In genomic region chr1:97929415-97930028, GRCm38 (mm10) we compare ENCODE assay signal across 19 mouse cellular contexts.
DNase-seq lines count a peak whose midpoint lies in the region; ATAC-seq and TF ChIP-seq lines count a peak whose summit lies in the region.
"Had no signal": no experiment of that assay in that cellular context is flagged by ENCODE, and none has a peak within 500 bp of the region (broad histone marks: within the 10 kb centered on the region; RNA-seq: fewer than 3 reads in every experiment).

No protein-coding gene starts in this region.

- no peak overlapping the region for H3K4me2 ChIP-seq in embryonic facial prominence, embryonic 14.5 days (ENCODE audit: low read depth, low read length)
- H3K4me2 ChIP-seq in forebrain, embryonic 13.5 days: peak overlapping the region; percentile 8
- H3K4me2 ChIP-seq in hindbrain, embryonic 15.5 days: 0 out of 2 replicates have a peak overlapping the region, but pooled peaks have one; percentile 9
- no peak overlapping the region for H3K4me2 ChIP-seq in midbrain, postnatal 0 days (ENCODE audit: low read depth, low read length, poor library complexity, severe bottlenecking)
- H3K4me2 ChIP-seq in intestine, embryonic 15.5 days (replicated peaks): no peak overlapping the region
- H3K4me2 ChIP-seq: heart, embryonic 11.5 days; liver, embryonic 13.5 days; stomach, embryonic 15.5 days had no signal

- H3K4me3 ChIP-seq in embryonic facial prominence, embryonic 14.5 days (ENCODE audit: low read depth, low read length): no peak overlapping the region
- no peak overlapping the region for H3K4me3 ChIP-seq in embryonic facial prominence, embryonic 10.5 days
- H3K4me3 ChIP-seq in forebrain, embryonic 13.5 days: no peak overlapping the region
- no peak overlapping the region for H3K4me3 ChIP-seq in hindbrain, embryonic 15.5 days
- H3K4me3 ChIP-seq in midbrain, postnatal 0 days (ENCODE audit: low read depth, low read length): no peak overlapping the region
- H3K4me3 ChIP-seq in intestine, embryonic 15.5 days (replicated peaks): no peak overlapping the region
- H3K4me3 ChIP-seq: liver, embryonic 13.5 days; megakaryocyte, embryonic 14.5 days; stomach, embryonic 15.5 days had no signal

- TF ChIP-seq CTCF in midbrain, postnatal 0 days (IDR thresholded peaks at IDR 0.05): no peak

- no peak overlapping the region for H3K27ac ChIP-seq in embryonic facial prominence, embryonic 14.5 days (replicated peaks; ENCODE audit: low read depth, low read length)
- no peak overlapping the region for H3K27ac ChIP-seq in embryonic facial prominence, embryonic 10.5 days (replicated peaks)
- H3K27ac ChIP-seq in forebrain, embryonic 13.5 days: peak overlapping the region; percentile 31
- peak overlapping the region; percentile 70 for H3K27ac ChIP-seq in hindbrain, embryonic 15.5 days (replicated peaks)
- H3K27ac ChIP-seq in midbrain, postnatal 0 days (ENCODE audit: low read depth, low read length): peak overlapping the region; percentile 52
- no peak overlapping the region for H3K27ac ChIP-seq in intestine, embryonic 15.5 days
- H3K27ac ChIP-seq: liver, embryonic 13.5 days; stomach, embryonic 15.5 days had no signal

- no peaks in the 10 kb centered on the region for H3K36me3 ChIP-seq in embryonic facial prominence, embryonic 14.5 days (ENCODE audit: control insufficient read depth, insufficient read depth, low read length)
- no peaks in the 10 kb centered on the region for H3K36me3 ChIP-seq in embryonic facial prominence, embryonic 10.5 days (replicated peaks)
- H3K36me3 ChIP-seq in forebrain, embryonic 13.5 days (ENCODE audit: poor library complexity, severe bottlenecking): no peaks in the 10 kb centered on the region
- H3K36me3 ChIP-seq in hindbrain, embryonic 15.5 days: no peaks in the 10 kb centered on the region
- no peaks in the 10 kb centered on the region for H3K36me3 ChIP-seq in midbrain, postnatal 0 days (ENCODE audit: insufficient read depth, low read length)
- no peaks in the 10 kb centered on the region for H3K36me3 ChIP-seq in intestine, embryonic 15.5 days
- H3K36me3 ChIP-seq: liver, embryonic 13.5 days; stomach, embryonic 15.5 days had no signal

- H3K9ac ChIP-seq in embryonic facial prominence, embryonic 14.5 days (ENCODE audit: low read depth, low read length): no peak overlapping the region
- H3K9ac ChIP-seq in forebrain, embryonic 13.5 days: no peak overlapping the region
- no peak overlapping the region for H3K9ac ChIP-seq in hindbrain, embryonic 15.5 days
- H3K9ac ChIP-seq in midbrain, postnatal 0 days (replicated peaks; ENCODE audit: low read length, poor library complexity, severe bottlenecking): no peak overlapping the region
- H3K9ac ChIP-seq in intestine, embryonic 15.5 days: no peak overlapping the region
- H3K9ac ChIP-seq: liver, embryonic 13.5 days; stomach, embryonic 15.5 days had no signal

- no peaks in the 10 kb centered on the region for H3K9me3 ChIP-seq in embryonic facial prominence, embryonic 14.5 days (ENCODE audit: control insufficient read depth, low read length)
- H3K9me3 ChIP-seq in embryonic facial prominence, embryonic 10.5 days: no peaks in the 10 kb centered on the region
- H3K9me3 ChIP-seq in forebrain, embryonic 13.5 days (replicated peaks): no peaks in the 10 kb centered on the region
- no peaks in the 10 kb centered on the region for H3K9me3 ChIP-seq in hindbrain, embryonic 15.5 days
- no peaks in the 10 kb centered on the region for H3K9me3 ChIP-seq in midbrain, postnatal 0 days (ENCODE audit: low read length)
- H3K9me3 ChIP-seq in intestine, embryonic 15.5 days: no peaks in the 10 kb centered on the region
- H3K9me3 ChIP-seq: liver, embryonic 13.5 days; megakaryocyte, embryonic 14.5 days; stomach, embryonic 15.5 days had no signal

- WGBS in embryonic facial prominence, embryonic 14.5 days: 58% methylated on average over 4 of the region's 4 CpGs
- WGBS in embryonic facial prominence, embryonic 10.5 days: 49% methylated on average over 4 of the region's 4 CpGs
- 14% methylated on average over 4 of the region's 4 CpGs for WGBS in forebrain, embryonic 13.5 days
- WGBS in hindbrain, embryonic 15.5 days: 13% methylated on average over 4 of the region's 4 CpGs
- 16% methylated on average over 4 of the region's 4 CpGs for WGBS in midbrain, postnatal 0 days
- 74% methylated on average over 4 of the region's 4 CpGs for WGBS in intestine, embryonic 15.5 days

- ATAC-seq in embryonic facial prominence, embryonic 14.5 days (ENCODE audit: low read depth): peak; percentile 47; the same call in 1 of the 2 replicates
- peak; percentile 85 for ATAC-seq in forebrain, embryonic 13.5 days
- ATAC-seq in hindbrain, embryonic 15.5 days (ENCODE audit: low FRiP score, low read depth): peak; percentile 81
- ATAC-seq in midbrain, postnatal 0 days (ENCODE audit: low FRiP score): peak; percentile 71
- ATAC-seq in intestine, embryonic 15.5 days: no peak
- no peak for ATAC-seq in cerebellum, adult (ENCODE audit: insufficient number of reproducible peaks, low FRiP score, low TSS enrichment)
- ATAC-seq: lung, postnatal 0 days had no signal

- H3K4me1 ChIP-seq in embryonic facial prominence, embryonic 14.5 days (ENCODE audit: control insufficient read depth, insufficient read depth, low read length): peaks cover 7% of the 10 kb centered on the region; the same call in 1 of the 2 replicates
- H3K4me1 ChIP-seq in embryonic facial prominence, embryonic 10.5 days: no peaks in the 10 kb centered on the region
- peaks cover 22% of the 10 kb centered on the region for H3K4me1 ChIP-seq in forebrain, embryonic 13.5 days
- H3K4me1 ChIP-seq in hindbrain, embryonic 15.5 days (replicated peaks): peaks cover 10% of the 10 kb centered on the region
- 0 out of 2 replicates have a peak, but pooled peaks cover 5% of the 10 kb centered on the region for H3K4me1 ChIP-seq in midbrain, postnatal 0 days (ENCODE audit: insufficient read depth, low read length)
- H3K4me1 ChIP-seq in intestine, embryonic 15.5 days (replicated peaks): no peaks in the 10 kb centered on the region
- H3K4me1 ChIP-seq: liver, embryonic 13.5 days; megakaryocyte, embryonic 14.5 days; stomach, embryonic 15.5 days had no signal

- no peak for DNase-seq in embryonic facial prominence, embryonic 14.5 days (ENCODE audit: low spot score)
- DNase-seq in embryonic facial prominence, embryonic 10.5 days (ENCODE audit: low spot score): no peak
- peak; percentile 50 for DNase-seq in midbrain, postnatal 0 days (ENCODE audit: low spot score)
- DNase-seq in urinary bladder, postnatal 10 days (ENCODE audit: low spot score): no peak
- DNase-seq: cerebellum, adult 9-11 months; embryo, embryonic 11 days; gastrocnemius, postnatal 14 days; heart, postnatal 4 days; kidney, adult 8-10 months; liver, embryonic 13.5 days had no signal

- H3K27me3 ChIP-seq in embryonic facial prominence, embryonic 14.5 days (replicated peaks; ENCODE audit: control insufficient read depth, insufficient read depth, low read length): no peaks in the 10 kb centered on the region
- no peaks in the 10 kb centered on the region for H3K27me3 ChIP-seq in embryonic facial prominence, embryonic 10.5 days (replicated peaks; ENCODE audit: low read depth, poor library complexity, severe bottlenecking)
- H3K27me3 ChIP-seq in forebrain, embryonic 13.5 days: no peaks in the 10 kb centered on the region
- H3K27me3 ChIP-seq in hindbrain, embryonic 15.5 days: no peaks in the 10 kb centered on the region
- H3K27me3 ChIP-seq in midbrain, postnatal 0 days (ENCODE audit: insufficient read depth, low read length): no peaks in the 10 kb centered on the region
- no peaks in the 10 kb centered on the region for H3K27me3 ChIP-seq in intestine, embryonic 15.5 days (replicated peaks)
- H3K27me3 ChIP-seq: CH12.LX; liver, embryonic 13.5 days; megakaryocyte, embryonic 14.5 days; stomach, embryonic 15.5 days had no signal

Comparison
In these comparisons a context has a peak if more than half of its experiments do, and no peak if none do; other contexts are left out.
1. ATAC-seq: peak in embryonic facial prominence, embryonic 14.5 days (single experiment), forebrain, embryonic 13.5 days (single experiment), hindbrain, embryonic 15.5 days (single experiment) and midbrain, postnatal 0 days (single experiment); none in intestine, embryonic 15.5 days (single experiment) and cerebellum, adult (single experiment).
2. H3K27ac ChIP-seq: peak in forebrain, embryonic 13.5 days (single experiment), hindbrain, embryonic 15.5 days (single experiment) and midbrain, postnatal 0 days (single experiment); none in embryonic facial prominence, embryonic 14.5 days (single experiment), embryonic facial prominence, embryonic 10.5 days (single experiment) and intestine, embryonic 15.5 days (single experiment).
3. H3K4me2 ChIP-seq: peak in forebrain, embryonic 13.5 days (single experiment) and hindbrain, embryonic 15.5 days (single experiment); none in embryonic facial prominence, embryonic 14.5 days (single experiment), midbrain, postnatal 0 days (single experiment) and intestine, embryonic 15.5 days (single experiment).